Mouse (Mus musculus) limb, embryonic 10.5 days (tissue): ENCODE measurements around the gene Notch3. TPM values are rescaled to one million over a fixed set of nuclear protein-coding genes. Genes with fewer than 3 reads are reported as not detected.

Experiments
- DNase-seq: peaks from one replicate; pipeline ENCODE4 v3.0.0-alpha.2; 2017; ENCODE audit warnings: low spot score
- H3K27ac ChIP-seq: fragments of 300-500 bp; sonication (generic); 2 replicates; pipeline ENCODE4 v1.5.1; 2016; ENCODE audit warnings: mild to moderate bottlenecking
- H3K27me3 ChIP-seq: fragments of 300-500 bp; sonication (generic); 2 replicates; pipeline ENCODE4 v1.6.1; 2016; ENCODE audit warnings: low read depth, mild to moderate bottlenecking; ENCODE audit not compliant: poor library complexity, severe bottlenecking
- H3K36me3 ChIP-seq: fragments of 300-500 bp; sonication (generic); 2 replicates; pipeline ENCODE4 v1.6.1; 2016; ENCODE audit warnings: mild to moderate bottlenecking, moderate library complexity
- H3K4me1 ChIP-seq: fragments of 300-500 bp; sonication (generic); 2 replicates; pipeline ENCODE4 v1.6.1; 2016
- H3K4me3 ChIP-seq: fragments of 300-500 bp; sonication (generic); 2 replicates; pipeline ENCODE4 v1.5.1; 2016; ENCODE audit warnings: mild to moderate bottlenecking, moderate library complexity
- H3K9me3 ChIP-seq: fragments of 300-500 bp; sonication (generic); replicated peaks from 2 replicates; pipeline ENCODE4 v1.6.1; 2016; ENCODE audit warnings: mild to moderate bottlenecking
- WGBS: fragments of 180-500 bp; shearing (Covaris S2); methylation state at CpG from one replicate; pipeline ENCODE4 v1.1.7; 2016; 5-methylcytosine and 5-hydroxymethylcytosine counted together
- polyA plus RNA-seq: library from polyadenylated mRNA; unstranded; fragments of >200 nt; fragmentation: Nextera tagmentation; extraction: Ambion mirVana; gene quantifications from 2 replicates; pipeline ENCODE4 v1.2.1, GENCODE M21; 2016

The Notch3 gene
- polyA plus RNA-seq, 1 experiment from 2014 or later = 32.1 TPM

- peak overlapping the region; percentile 12; the same call in 1 of the 2 replicates for H3K27ac ChIP-seq
Observed at GRCm38 (mm10) chr17:32163910-32164650, 2.6 kb downstream of the Notch3 start.

GRCm38 (mm10) chr17:32162112-32162850, 4.4 kb downstream of the Notch3 start:
- peak overlapping the region; percentile 65; the same call in 1 of the 2 replicates for H3K27ac ChIP-seq
- peaks cover 51% of the 10 kb centered on the region for H3K36me3 ChIP-seq
- WGBS = 2% methylated on average over 58 of the region's 58 CpGs

More at GRCm38 (mm10) chr17:32163910-32164650, 2.6 kb downstream of the Notch3 start:
- DNase-seq = no peak
- WGBS = 76% methylated on average over 6 of the region's 6 CpGs
- H3K4me3 ChIP-seq = 0 out of 2 replicates have a peak overlapping the region, but pooled peaks have one; percentile 12
- peaks cover 33% of the 10 kb centered on the region for H3K36me3 ChIP-seq
- H3K9me3 ChIP-seq = no peaks in the 10 kb centered on the region
- H3K27me3 ChIP-seq = peaks cover 20% of the 10 kb centered on the region
- peaks cover 55% of the 10 kb centered on the region for H3K4me1 ChIP-seq

GRCm38 (mm10) chr17:32160882-32161281, 5.8 kb downstream of the Notch3 start:
- H3K27ac ChIP-seq = no peak overlapping the region
- peaks cover 20% of the 10 kb centered on the region for H3K27me3 ChIP-seq
- H3K4me1 ChIP-seq = peaks cover 38% of the 10 kb centered on the region
- H3K36me3 ChIP-seq = peaks cover 63% of the 10 kb centered on the region
- no peaks in the 10 kb centered on the region for H3K9me3 ChIP-seq
- 93% methylated on average over 4 of the region's 4 CpGs for WGBS
- no peak overlapping the region for H3K4me3 ChIP-seq
- no peak for DNase-seq

More at GRCm38 (mm10) chr17:32162112-32162850, 4.4 kb downstream of the Notch3 start:
- Histone ChIP-seq H3K9me3 (no peaks in the 10 kb centered on the region), H3K4me3 (peak overlapping the region; percentile 52), H3K4me1 (peaks cover 47% of the 10 kb centered on the region), H3K27me3 (peaks cover 20% of the 10 kb centered on the region)
- peak; percentile 84 for DNase-seq

GRCm38 (mm10) chr17:32158841-32159240, 7.8 kb downstream of the Notch3 start:
- H3K4me1 ChIP-seq = peaks cover 19% of the 10 kb centered on the region
- 94% methylated on average over 13 of the region's 13 CpGs for WGBS
- peaks cover 15% of the 10 kb centered on the region for H3K27me3 ChIP-seq
- no peak for DNase-seq
- no peaks in the 10 kb centered on the region for H3K9me3 ChIP-seq
- H3K4me3 ChIP-seq = no peak overlapping the region
- H3K36me3 ChIP-seq = peaks cover 78% of the 10 kb centered on the region
- H3K27ac ChIP-seq = no peak overlapping the region

- no peak for DNase-seq
- WGBS = 92% methylated on average over 8 of the region's 8 CpGs
- H3K36me3 ChIP-seq = peaks cover 99% of the 10 kb centered on the region
Observed at GRCm38 (mm10) chr17:32146718-32147117, 19.9 kb downstream of the Notch3 start.

GRCm38 (mm10) chr17:32142907-32143854, 23.5 kb downstream of the Notch3 start:
- peak overlapping the region; percentile 56; the same call in 1 of the 2 replicates for H3K27ac ChIP-seq

More at GRCm38 (mm10) chr17:32146718-32147117, 19.9 kb downstream of the Notch3 start:
- no peak overlapping the region for H3K4me3 ChIP-seq
- no peaks in the 10 kb centered on the region for H3K9me3 ChIP-seq
- 0 out of 2 replicates have a peak, but pooled peaks cover 4% of the 10 kb centered on the region for H3K27me3 ChIP-seq
- no peak overlapping the region for H3K27ac ChIP-seq
- H3K4me1 ChIP-seq = peaks cover 4% of the 10 kb centered on the region

GRCm38 (mm10) chr17:32142234-32142633, 24.4 kb downstream of the Notch3 start:
- peaks cover 4% of the 10 kb centered on the region for H3K4me1 ChIP-seq
- 98% methylated on average over 1 of the region's 1 CpGs for WGBS
- no peaks in the 10 kb centered on the region for H3K9me3 ChIP-seq
- peaks cover 99% of the 10 kb centered on the region for H3K36me3 ChIP-seq
- H3K27me3 ChIP-seq = 0 out of 2 replicates have a peak, but pooled peaks cover 4% of the 10 kb centered on the region
- no peak overlapping the region for H3K4me3 ChIP-seq
- DNase-seq = no peak
- H3K27ac ChIP-seq = no peak overlapping the region

More at GRCm38 (mm10) chr17:32142907-32143854, 23.5 kb downstream of the Notch3 start:
- Histone ChIP-seq H3K27me3 (0 out of 2 replicates have a peak, but pooled peaks cover 4% of the 10 kb centered on the region), H3K4me1 (peaks cover 4% of the 10 kb centered on the region), H3K36me3 (peaks cover 99% of the 10 kb centered on the region), H3K4me3 (peak overlapping the region; percentile 26; the same call in 1 of the 2 replicates), H3K9me3 (no peaks in the 10 kb centered on the region)
- peak; percentile 86 for DNase-seq
- 27% methylated on average over 39 of the region's 39 CpGs for WGBS

GRCm38 (mm10) chr17:32133375-32133774, 33.3 kb downstream of the Notch3 start:
- H3K36me3 ChIP-seq = peaks cover 100% of the 10 kb centered on the region

GRCm38 (mm10) chr17:32132087-32132486, 34.6 kb downstream of the Notch3 start:
- 95% methylated on average over 11 of the region's 11 CpGs for WGBS
- Histone ChIP-seq H3K4me1 (no peaks in the 10 kb centered on the region), H3K9me3 (no peaks in the 10 kb centered on the region)

More at GRCm38 (mm10) chr17:32133375-32133774, 33.3 kb downstream of the Notch3 start:
- no peak for DNase-seq
- Histone ChIP-seq H3K9me3 (no peaks in the 10 kb centered on the region), H3K27ac (no peak overlapping the region), H3K4me3 (no peak overlapping the region), H3K27me3 (no peaks in the 10 kb centered on the region), H3K4me1 (no peaks in the 10 kb centered on the region)
- 95% methylated on average over 16 of the region's 16 CpGs for WGBS

GRCm38 (mm10) chr17:32130506-32130905, 36.1 kb downstream of the Notch3 start:
- H3K36me3 ChIP-seq = peaks cover 100% of the 10 kb centered on the region
- H3K4me3 ChIP-seq = no peak overlapping the region
- H3K9me3 ChIP-seq = no peaks in the 10 kb centered on the region
- no peaks in the 10 kb centered on the region for H3K27me3 ChIP-seq
- H3K4me1 ChIP-seq = no peaks in the 10 kb centered on the region
- no peak for DNase-seq
- WGBS = 96% methylated on average over 9 of the region's 9 CpGs
- no peak overlapping the region for H3K27ac ChIP-seq

More at GRCm38 (mm10) chr17:32132087-32132486, 34.6 kb downstream of the Notch3 start:
- no peak for DNase-seq
- H3K27me3 ChIP-seq = no peaks in the 10 kb centered on the region
- no peak overlapping the region for H3K27ac ChIP-seq
- peaks cover 100% of the 10 kb centered on the region for H3K36me3 ChIP-seq
- no peak overlapping the region for H3K4me3 ChIP-seq

GRCm38 (mm10) chr17:32127195-32127594, 39.5 kb downstream of the Notch3 start:
- Histone ChIP-seq H3K9me3 (no peaks in the 10 kb centered on the region), H3K36me3 (peaks cover 98% of the 10 kb centered on the region), H3K4me3 (no peak overlapping the region), H3K4me1 (peaks cover 5% of the 10 kb centered on the region; the same call in 1 of the 2 replicates), H3K27me3 (no peaks in the 10 kb centered on the region), H3K27ac (no peak overlapping the region)
- no peak for DNase-seq
- 96% methylated on average over 2 of the region's 2 CpGs for WGBS

GRCm38 (mm10) chr17:32125407-32125806, 41.2 kb downstream of the Notch3 start:
- H3K27me3 ChIP-seq = no peaks in the 10 kb centered on the region
- H3K4me3 ChIP-seq = no peak overlapping the region
- no peak for DNase-seq
- 85% methylated on average over 3 of the region's 3 CpGs for WGBS
- H3K36me3 ChIP-seq = peaks cover 98% of the 10 kb centered on the region
- H3K4me1 ChIP-seq = peaks cover 11% of the 10 kb centered on the region; the same call in 1 of the 2 replicates
- no peaks in the 10 kb centered on the region for H3K9me3 ChIP-seq
- H3K27ac ChIP-seq = no peak overlapping the region
